Comparison of ENCODE assay signal across 8 mouse cellular contexts in genomic region chr8:22227061-22227877, GRCm38 (mm10). TPM values are rescaled to one million over a fixed set of nuclear protein-coding genes. Genes with fewer than 3 reads are reported as not detected.
A peak's percentile ranks its signal among the peaks of the same experiment; 100 is the strongest.
DNase-seq lines count a peak whose midpoint lies in the region; ATAC-seq and TF ChIP-seq lines count a peak whose summit lies in the region.

Gene Thsd1 (plus strand): TSS chr8:22227313.

- TF ChIP-seq RAD21 in MEL (IDR thresholded peaks at IDR 0.05; ENCODE audit: low read depth, low read length), result no peak

- H3K27ac ChIP-seq in MEL (ENCODE audit: control insufficient read depth, low read depth, low read length), result no peak within 1 kb of the TSS
- no peak within 1 kb of the TSS for H3K27ac ChIP-seq in forebrain, embryonic 14.5 days (ENCODE audit: low read depth, low read length)
- H3K27ac ChIP-seq in limb, embryonic 11.5 days (replicated peaks; ENCODE audit: low read depth, low read length), result no peak within 1 kb of the TSS
- peak within 1 kb of the TSS; percentile 68 for H3K27ac ChIP-seq in midbrain, embryonic 10.5 days (replicated peaks)
- H3K27ac ChIP-seq in stomach, embryonic 15.5 days, result peak within 1 kb of the TSS; percentile 63

- WGBS in forebrain, embryonic 14.5 days, result under 1% methylated on average over 38 of the region's 39 CpGs
- 1% methylated on average over 37 of the region's 39 CpGs for WGBS in limb, embryonic 11.5 days
- WGBS in midbrain, embryonic 10.5 days, result under 1% methylated on average over 39 of the region's 39 CpGs
- under 1% methylated on average over 39 of the region's 39 CpGs for WGBS in stomach, embryonic 15.5 days

- peak; percentile 17 for DNase-seq in MEL (ENCODE audit: low read depth, low spot score)
- DNase-seq in adrenal gland, postnatal 14 days, result peak; percentile 83
- peak; percentile 33 for DNase-seq in forebrain, embryonic 14.5 days (ENCODE audit: low spot score)
- peak; percentile 79 for DNase-seq in heart, postnatal 4 days
- DNase-seq in limb, embryonic 11.5 days (ENCODE audit: low spot score), result peak; percentile 73
- DNase-seq in midbrain, embryonic 10.5 days (ENCODE audit: low spot score), result peak; percentile 67
- no peak for DNase-seq in left cerebral cortex, adult 8-10 months (ENCODE audit: low spot score in 2 of 2)

- H3K27me3 ChIP-seq in MEL (ENCODE audit: control insufficient read depth in 1 of 2, insufficient read depth in 2 of 2, low read length in 2 of 2), result no peaks in the 10 kb centered on the region
- H3K27me3 ChIP-seq in forebrain, embryonic 14.5 days (replicated peaks; ENCODE audit: control insufficient read depth, insufficient read depth, low read length), result 0 out of 2 replicates have a peak, but pooled peaks cover 8% of the 10 kb centered on the region
- H3K27me3 ChIP-seq in limb, embryonic 11.5 days (ENCODE audit: control insufficient read depth, insufficient read depth, low read length), result no peaks in the 10 kb centered on the region
- H3K27me3 ChIP-seq in midbrain, embryonic 10.5 days (ENCODE audit: low read depth, poor library complexity, severe bottlenecking), result peaks cover 32% of the 10 kb centered on the region
- no peaks in the 10 kb centered on the region for H3K27me3 ChIP-seq in stomach, embryonic 15.5 days (replicated peaks)

- peak within 1 kb of the TSS; percentile 90 for H3K4me2 ChIP-seq in forebrain, embryonic 14.5 days (ENCODE audit: low read length)
- peak within 1 kb of the TSS; percentile 89 for H3K4me2 ChIP-seq in limb, embryonic 11.5 days (ENCODE audit: low read depth, severe bottlenecking)
- H3K4me2 ChIP-seq in stomach, embryonic 15.5 days, result peak within 1 kb of the TSS; percentile 95

- H3K79me2 ChIP-seq in MEL (ENCODE audit: control insufficient read depth, insufficient read depth, low read length, poor library complexity), result no peaks in the 10 kb centered on the region

- H3K4me3 ChIP-seq in MEL (ENCODE audit: control insufficient read depth in 1 of 2, insufficient read depth in 1 of 2, low read depth in 2 of 2, low read length in 2 of 2), result peak within 1 kb of the TSS; percentile 19 to 44; a peak in 3 of 4 replicates
- H3K4me3 ChIP-seq in forebrain, embryonic 14.5 days (ENCODE audit: low read depth, low read length), result peak within 1 kb of the TSS; percentile 42
- H3K4me3 ChIP-seq in limb, embryonic 11.5 days (ENCODE audit: low read depth, low read length), result peak within 1 kb of the TSS; percentile 41
- peak within 1 kb of the TSS; percentile 65 for H3K4me3 ChIP-seq in midbrain, embryonic 10.5 days
- H3K4me3 ChIP-seq in stomach, embryonic 15.5 days (replicated peaks), result peak within 1 kb of the TSS; percentile 55

- H3K9me3 ChIP-seq in MEL (replicated peaks; ENCODE audit: insufficient read depth, low read length), result no peaks in the 10 kb centered on the region
- no peaks in the 10 kb centered on the region for H3K9me3 ChIP-seq in forebrain, embryonic 14.5 days (replicated peaks; ENCODE audit: control insufficient read depth, low read length)
- H3K9me3 ChIP-seq in limb, embryonic 11.5 days (ENCODE audit: control insufficient read depth, low read length), result no peaks in the 10 kb centered on the region
- no peaks in the 10 kb centered on the region; the same call in 1 of the 2 replicates for H3K9me3 ChIP-seq in midbrain, embryonic 10.5 days (replicated peaks)
- no peaks in the 10 kb centered on the region for H3K9me3 ChIP-seq in stomach, embryonic 15.5 days

- ATAC-seq in forebrain, embryonic 14.5 days, result peak; percentile 65
- ATAC-seq in limb, embryonic 11.5 days (ENCODE audit: insufficient number of reproducible peaks, low FRiP score, low TSS enrichment, low read depth), result peak; percentile 77
- peak; percentile 86 for ATAC-seq in stomach, embryonic 15.5 days (ENCODE audit: insufficient read depth, low FRiP score, low read depth)

- no peak for TF ChIP-seq POLR2A in MEL (IDR thresholded peaks at IDR 0.05; ENCODE audit: control insufficient read depth in 1 of 2, insufficient read depth in 1 of 2, low read depth in 1 of 2, low read length in 2 of 2, poor library complexity in 1 of 2)

- H3K9ac ChIP-seq in MEL (ENCODE audit: control insufficient read depth, low read depth, low read length, poor library complexity, severe bottlenecking), result no peak within 1 kb of the TSS
- H3K9ac ChIP-seq in forebrain, embryonic 14.5 days (ENCODE audit: low read length), result peak within 1 kb of the TSS; percentile 62
- H3K9ac ChIP-seq in limb, embryonic 11.5 days (ENCODE audit: low read length), result peak within 1 kb of the TSS; percentile 32
- H3K9ac ChIP-seq in stomach, embryonic 15.5 days, result peak within 1 kb of the TSS; percentile 22; the same call in 1 of the 2 replicates

- peaks cover 0 to 4% of the 10 kb centered on the region in 2 experiments; a peak in 2 of 4 replicates for H3K4me1 ChIP-seq in MEL (ENCODE audit: control insufficient read depth in 1 of 2, insufficient read depth in 2 of 2, low read length in 2 of 2)
- H3K4me1 ChIP-seq in forebrain, embryonic 14.5 days (ENCODE audit: control insufficient read depth, insufficient read depth, low read length), result peaks cover 7% of the 10 kb centered on the region; the same call in 1 of the 2 replicates
- no peaks in the 10 kb centered on the region for H3K4me1 ChIP-seq in limb, embryonic 11.5 days (ENCODE audit: control insufficient read depth, insufficient read depth, low read length)
- peaks cover 19% of the 10 kb centered on the region for H3K4me1 ChIP-seq in midbrain, embryonic 10.5 days
- no peaks in the 10 kb centered on the region; the same call in 1 of the 2 replicates for H3K4me1 ChIP-seq in stomach, embryonic 15.5 days

- no peak for TF ChIP-seq EP300 in MEL (IDR thresholded peaks at IDR 0.05; ENCODE audit: low read depth in 1 of 2, low read length in 2 of 2)

- H3K36me3 ChIP-seq in MEL (ENCODE audit: control insufficient read depth in 1 of 2, insufficient read depth in 2 of 2, low read length in 2 of 2), result peaks cover 0 to 2% of the 10 kb centered on the region in 2 experiments; a peak in 1 of 4 replicates
- H3K36me3 ChIP-seq in forebrain, embryonic 14.5 days (ENCODE audit: control insufficient read depth, insufficient read depth, low read length), result peaks cover 7% of the 10 kb centered on the region; the same call in 1 of the 2 replicates
- H3K36me3 ChIP-seq in limb, embryonic 11.5 days (ENCODE audit: control insufficient read depth, insufficient read depth, low read length), result no peaks in the 10 kb centered on the region
- peaks cover 12% of the 10 kb centered on the region for H3K36me3 ChIP-seq in midbrain, embryonic 10.5 days
- peaks cover 10% of the 10 kb centered on the region; the same call in 1 of the 2 replicates for H3K36me3 ChIP-seq in stomach, embryonic 15.5 days

- TF ChIP-seq CTCF in MEL (IDR thresholded peaks at IDR 0.05 in 2 of 3, conservative IDR thresholded peaks at IDR 0.05 in 1 of 3; ENCODE audit: control insufficient read depth in 1 of 3, insufficient read depth in 1 of 3, low read depth in 2 of 3, low read length in 3 of 3, poor library complexity in 1 of 3, severe bottlenecking in 1 of 3), result no peak

TF ChIP-seq in MEL, 35 proteins besides CTCF, POLR2A, EP300 and RAD21:
- TF ChIP-seq TBP (IDR thresholded peaks at IDR 0.05; ENCODE audit: low read depth, low read length), result no peak
- TF ChIP-seq CHD2 (IDR thresholded peaks at IDR 0.05; ENCODE audit: low read length), result no peak
- no peak for TF ChIP-seq POLR2AphosphoS5 (IDR thresholded peaks at IDR 0.05; ENCODE audit: borderline replicate concordance, low read depth, low read length)
- no peak for TF ChIP-seq MEF2A (IDR thresholded peaks at IDR 0.05; ENCODE audit: extremely low read depth, insufficient replicate concordance, low read depth, low read length, poor library complexity, severe bottlenecking)
- TF ChIP-seq CHD1 (IDR thresholded peaks at IDR 0.05; ENCODE audit: low read depth, low read length), result no peak
- no peak for TF ChIP-seq ZKSCAN1 (IDR thresholded peaks at IDR 0.05; ENCODE audit: low read depth, low read length)
- no peak for TF ChIP-seq USF1 (IDR thresholded peaks at IDR 0.05; ENCODE audit: low read depth, low read length)
- TF ChIP-seq MYB (IDR thresholded peaks at IDR 0.05; ENCODE audit: low read depth, low read length), result no peak
- TF ChIP-seq USF2 (IDR thresholded peaks at IDR 0.05; ENCODE audit: borderline replicate concordance in 1 of 2, insufficient read depth in 1 of 2, low read depth in 1 of 2, low read length in 2 of 2), result no peak
- no peak for TF ChIP-seq ZNF384 (IDR thresholded peaks at IDR 0.05; ENCODE audit: low read depth, low read length)
- no peak for TF ChIP-seq KAT2A (conservative IDR thresholded peaks at IDR 0.05; ENCODE audit: low read depth, low read length)

RNA-seq across cellular contexts. Expression of gene Thsd1, which starts in this region (rescaled TPM):
- not detected in 2 replicates for total RNA-seq in MEL (2012; rRNA removed)
- polyA plus RNA-seq in MEL (2012; ENCODE audit: insufficient read depth in 1 of 2, insufficient read length in 2 of 2, low read depth in 1 of 2, low replicate concordance in 2 of 2, missing spikeins in 1 of 2), result under 1 TPM in 1 of 2 experiments, not detected in 1; 0.10 TPM
- total RNA-seq in adrenal gland, postnatal 14 days (2021), result 5.5 and 7.8 TPM in 2 replicates
- 6.1 and 7.3 TPM in 2 replicates for polyA plus RNA-seq in forebrain, embryonic 14.5 days (2014; fragmentation: Nextera tagmentation; extraction: Ambion mirVana)
- total RNA-seq in heart, postnatal 4 days (2021), result 10 to 100 TPM; 14.4 to 14.6 TPM
- 8.8 and 9.2 TPM in 2 replicates for polyA plus RNA-seq in limb, embryonic 11.5 days (2014; fragmentation: Nextera tagmentation; extraction: Ambion mirVana)
- 9.3 and 9.9 TPM in 2 replicates for polyA plus RNA-seq in midbrain, embryonic 10.5 days (2016; fragmentation: Nextera tagmentation; extraction: Ambion mirVana)
- 9.5 and 10.4 TPM in 2 replicates for polyA plus RNA-seq in stomach, embryonic 15.5 days (2015; fragmentation: Nextera tagmentation; extraction: Ambion mirVana)
- total RNA-seq in left cerebral cortex, adult 8-10 months (2022), result 1 to 10 TPM; 3.0 to 4.2 (median 3.4) TPM

Comparison
In these comparisons a context has a peak if more than half of its experiments do, and no peak if none do; other contexts are left out.
1. Peak in DNase-seq and H3K4me3 ChIP-seq in MEL; RNA of the gene not detected or under 1 TPM.
2. DNase-seq: peak in adrenal gland, postnatal 14 days (single experiment), forebrain, embryonic 14.5 days (single experiment), heart, postnatal 4 days (single experiment), limb, embryonic 11.5 days (single experiment) and midbrain, embryonic 10.5 days (single experiment); none in left cerebral cortex, adult 8-10 months (0 of 2).
3. H3K27ac ChIP-seq: peak in midbrain, embryonic 10.5 days (single experiment) and stomach, embryonic 15.5 days (single experiment); none in MEL (single experiment), forebrain, embryonic 14.5 days (single experiment) and limb, embryonic 11.5 days (single experiment).
4. Peak in every context shown above with its lines, with median percentiles within 50 percentile points of each other: H3K4me3 ChIP-seq, ATAC-seq and H3K4me2 ChIP-seq.